Mouse (Mus musculus) stomach, postnatal 0 days (tissue): ENCODE data around the gene Serpina1c. TPM values are rescaled to one million over a fixed set of nuclear protein-coding genes. Genes with fewer than 3 reads are reported as not detected.
"Not testable (repeated sequence)": the region's sequence is repeated elsewhere in the genome, so short reads cannot be mapped to it uniquely, and the experiment has no call there.

Experiments
- ATAC-seq: fragments of 200-750 bp; cut with Nextera tagmentation; 2 replicates; pipeline ENCODE4 v1.8.0; 2017; ENCODE audit not compliant: low FRiP score, low TSS enrichment
- DNase-seq: peaks from one replicate; pipeline ENCODE4 v3.0.0-alpha.2; 2016; ENCODE audit warnings: low spot score
- H3K27ac ChIP-seq: fragments of 300-500 bp; sonication (generic); replicated peaks from 2 replicates; pipeline ENCODE4 v1.5.1; 2014; ENCODE audit warnings: mild to moderate bottlenecking, control low read depth
- H3K27me3 ChIP-seq: fragments of 300-500 bp; sonication (generic); 2 replicates; pipeline ENCODE4 v1.6.1; 2014; ENCODE audit warnings: low read length; ENCODE audit not compliant: control insufficient read depth, insufficient read depth
- H3K36me3 ChIP-seq: fragments of 300-500 bp; sonication (generic); 2 replicates; pipeline ENCODE4 v1.6.1; 2014; ENCODE audit warnings: low read length, mixed read lengths; ENCODE audit not compliant: control insufficient read depth, insufficient read depth
- H3K4me1 ChIP-seq: fragments of 300-500 bp; sonication (generic); replicated peaks from 2 replicates; pipeline ENCODE4 v1.6.1; 2014; ENCODE audit warnings: antibody characterized with exemption; ENCODE audit not compliant: control insufficient read depth, insufficient read depth
- H3K4me2 ChIP-seq: fragments of 300-500 bp; sonication (generic); replicated peaks from 2 replicates; pipeline ENCODE4 v1.6.1; 2014; ENCODE audit warnings: low read depth, mild to moderate bottlenecking, control low read depth, moderate library complexity
- H3K4me3 ChIP-seq: fragments of 300-500 bp; sonication (generic); 2 replicates; pipeline ENCODE4 v1.5.1; 2014; ENCODE audit warnings: low read depth, low read length, control low read depth
- H3K9ac ChIP-seq: fragments of 300-500 bp; sonication (generic); 2 replicates; pipeline ENCODE4 v1.6.1; 2014; ENCODE audit warnings: mild to moderate bottlenecking, low read length, control low read depth, mixed read lengths
- H3K9me3 ChIP-seq: fragments of 300-500 bp; sonication (generic); 2 replicates; pipeline ENCODE4 v1.6.1; 2016; ENCODE audit warnings: low read length; ENCODE audit not compliant: control insufficient read depth
- CTCF ChIP-seq: IDR thresholded peaks from 2 replicates; pipeline ENCODE4 v1.5.1; 2016; ENCODE audit warnings: antibody characterized with exemption, low read depth, mild to moderate bottlenecking, moderate library complexity
- EP300 ChIP-seq: optimal IDR thresholded peaks from 2 replicates; pipeline ENCODE3; 2016; ENCODE audit warnings: antibody characterized with exemption
- WGBS: fragments of 180-500 bp; shearing (Covaris S2); extraction: QIAGEN DNeasy Blood & Tissue Kit; methylation state at CpG from one replicate; pipeline ENCODE4 v1.1.7; 2014; 5-methylcytosine and 5-hydroxymethylcytosine counted together
- polyA plus RNA-seq: library from polyadenylated mRNA; unstranded; fragments of >200 nt; fragmentation: Nextera tagmentation; extraction: Ambion mirVana; gene quantifications from 2 replicates; pipeline ENCODE4 v1.2.1, GENCODE M21; 2015

Gene Serpina1c
- polyA plus RNA-seq, 1 experiment from 2014 or later, result 1.6 TPM

DNA sequence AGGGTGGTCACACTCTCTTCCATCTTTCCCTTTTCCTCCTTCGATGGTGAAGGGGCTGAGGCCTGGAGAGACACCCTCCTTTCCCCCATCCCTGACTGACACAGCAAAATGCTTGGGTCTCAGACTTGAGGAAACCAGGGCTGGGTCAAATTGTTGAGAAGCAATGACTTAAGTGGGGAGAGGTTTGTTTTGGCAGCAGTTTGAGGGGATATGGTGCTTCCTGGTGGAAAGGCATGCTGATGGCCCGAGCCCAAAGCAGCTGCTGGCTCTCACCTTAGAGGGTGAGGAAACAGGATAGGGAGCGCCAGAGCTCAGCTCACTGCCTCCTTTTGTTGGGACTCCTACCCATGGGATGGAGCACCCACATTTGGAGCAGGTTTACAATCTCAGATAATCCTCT is 43.7 kb downstream of the Serpina1c start:
- H3K9ac ChIP-seq, result no peak overlapping the region
- 59% methylated on average over 3 of the region's 3 CpGs for WGBS
- no peaks in the 10 kb centered on the region for H3K4me1 ChIP-seq
- DNase-seq (no peak), ATAC-seq (no peak)
- no peak overlapping the region for H3K27ac ChIP-seq
- no peak overlapping the region for H3K4me2 ChIP-seq
- TF ChIP-seq CTCF, result no peak
- TF ChIP-seq EP300, result no peak
- H3K27me3 ChIP-seq, result no peaks in the 10 kb centered on the region
- no peak overlapping the region for H3K4me3 ChIP-seq
- no peaks in the 10 kb centered on the region for H3K36me3 ChIP-seq
- no peaks in the 10 kb centered on the region for H3K9me3 ChIP-seq

DNA sequence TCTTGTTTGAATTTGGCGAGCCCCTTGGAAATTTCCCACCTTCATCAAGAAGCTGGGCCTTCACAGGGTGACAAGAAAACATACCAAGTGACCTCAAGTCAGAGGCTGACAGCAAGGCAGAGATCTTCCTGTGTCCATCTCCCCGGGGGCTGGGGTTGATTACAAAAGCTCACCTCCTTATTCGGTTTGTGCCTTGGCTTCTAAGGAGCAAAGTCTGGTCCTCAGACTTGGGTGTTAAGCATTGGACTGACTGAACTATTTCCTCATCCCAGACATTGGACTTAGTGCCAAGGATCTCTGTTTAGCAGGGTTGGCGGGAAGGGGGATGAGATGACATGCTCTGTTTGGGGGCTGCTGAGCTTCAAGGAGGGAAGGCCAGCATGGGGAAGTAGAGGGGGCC is 44.1 kb downstream of the Serpina1c start:
- not testable (repeated sequence) for H3K4me2 ChIP-seq
- WGBS, result 77% methylated on average over 3 of the region's 4 CpGs

DNA sequence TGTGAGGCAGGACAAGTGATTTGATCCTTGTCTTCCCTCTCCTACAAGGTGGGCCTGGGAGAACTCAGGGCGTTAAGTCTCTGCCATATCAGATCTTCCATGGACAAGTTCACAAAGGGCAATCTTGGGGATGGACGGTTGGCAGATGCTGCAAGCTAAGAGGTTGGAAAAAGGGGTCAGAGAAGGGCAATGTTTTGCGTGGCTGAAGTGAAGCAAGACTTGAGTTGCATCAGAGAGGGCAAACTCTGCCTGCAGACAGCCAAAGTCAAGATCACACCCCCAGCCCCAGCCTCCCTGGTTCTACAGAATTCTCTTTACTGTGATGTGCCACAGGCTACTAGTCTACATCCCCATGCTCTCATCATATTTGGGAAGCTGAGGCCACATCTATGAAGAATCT is 45.1 kb downstream of the Serpina1c start:
- H3K27me3 ChIP-seq, H3K9ac ChIP-seq, H3K4me2 ChIP-seq, H3K4me3 ChIP-seq, H3K4me1 ChIP-seq, H3K9me3 ChIP-seq, H3K27ac ChIP-seq, ATAC-seq, H3K36me3 ChIP-seq, DNase-seq: not testable (repeated sequence)
- 73% methylated on average over 3 of the region's 3 CpGs for WGBS

More for the DNA sequence above, 44.1 kb downstream of the Serpina1c start:
- not testable (repeated sequence) for H3K27ac ChIP-seq, H3K27me3 ChIP-seq, H3K4me3 ChIP-seq, H3K9me3 ChIP-seq, H3K36me3 ChIP-seq, ATAC-seq, DNase-seq, H3K9ac ChIP-seq, H3K4me1 ChIP-seq

DNA sequence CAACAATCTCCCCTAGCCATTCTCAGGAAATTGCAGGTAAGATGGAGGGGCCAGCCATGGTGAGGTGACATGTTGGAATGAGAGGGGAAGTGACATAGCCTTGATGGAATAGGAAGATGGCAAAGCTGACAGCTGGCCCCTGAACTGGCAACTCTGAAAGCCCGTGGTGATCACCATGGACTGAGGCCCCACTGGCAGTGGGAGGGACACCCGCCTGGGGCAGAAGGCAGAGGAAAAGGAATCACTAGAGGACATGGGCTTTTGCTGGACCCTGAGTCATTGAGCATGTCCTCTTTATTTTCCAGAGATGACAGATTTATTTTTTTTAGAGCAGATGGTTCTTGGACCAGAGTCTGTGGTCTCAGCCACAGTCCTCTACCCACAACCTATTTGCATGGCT is 51.7 kb downstream of the Serpina1c start:
- not testable (repeated sequence) for H3K4me2 ChIP-seq, H3K9me3 ChIP-seq, H3K36me3 ChIP-seq, H3K27me3 ChIP-seq, H3K4me3 ChIP-seq, ATAC-seq, H3K9ac ChIP-seq, H3K27ac ChIP-seq, DNase-seq, H3K4me1 ChIP-seq
- WGBS, result 75% methylated on average over 2 of the region's 2 CpGs

Other genes with a start within 250 kb of the Serpina1c start
- 0.22 TPM in 1 of 2 replicates, not detected in the other for gene Serpina6, start 247.7 kb downstream of the Serpina1c start, polyA plus RNA-seq
- gene Serpina16, start 228.7 kb downstream of the Serpina1c start, polyA plus RNA-seq, result not detected in 2 replicates
- gene Serpina1f, start 209.4 kb downstream of the Serpina1c start, polyA plus RNA-seq, result not detected in 2 replicates
- gene Serpina1d, start 131.3 kb downstream of the Serpina1c start, polyA plus RNA-seq, result 2.5 and 4.1 TPM in 2 replicates
- 3.9 and 5.8 TPM in 2 replicates for gene Serpina1b, start 74.5 kb downstream of the Serpina1c start, polyA plus RNA-seq
- gene Serpina1a, start 41.3 kb downstream of the Serpina1c start, polyA plus RNA-seq, result 3.5 and 6.7 TPM in 2 replicates
- 5.0 and 5.7 TPM in 2 replicates for gene Serpina1e, start 54.1 kb upstream of the Serpina1c start, polyA plus RNA-seq
- gene Serpina11, start 85.1 kb upstream of the Serpina1c start, polyA plus RNA-seq, result 0.32 and 0.67 TPM in 2 replicates
- gene Serpina9, start 108.9 kb upstream of the Serpina1c start, polyA plus RNA-seq, result 14.9 and 15.4 TPM in 2 replicates
- 2.5 TPM in 2 replicates for gene Serpina12, start 139.6 kb upstream of the Serpina1c start, polyA plus RNA-seq
- gene Serpina5, start 196.2 kb upstream of the Serpina1c start, polyA plus RNA-seq, result 0.07 and 0.10 TPM in 2 replicates
- gene Serpina3a, start 207.8 kb upstream of the Serpina1c start, polyA plus RNA-seq, result not detected in 2 replicates
- 0.05 TPM in 1 of 2 replicates, not detected in the other for gene Serpina3b, start 223.1 kb upstream of the Serpina1c start, polyA plus RNA-seq
- 0.04 TPM in 1 of 2 replicates, not detected in the other for gene Serpina3c, start 249.0 kb upstream of the Serpina1c start, polyA plus RNA-seq